Mouse (Mus musculus): ENCODE results near the gene Eml3. TPM values are rescaled to one million over a fixed set of nuclear protein-coding genes. Genes with fewer than 3 reads are reported as not detected.

The Eml3 gene
- polyA plus RNA-seq, 1 experiment from 2014 or later, result 32.8 TPM

GRCm38 (mm10) chr19:8920073-8920736 lies 9.1 kb upstream of the Eml3 start, which contains the start of gene B3gat3:
B3gat3 (plus strand) TSS chr19:8920374.
- Histone ChIP-seq H3K36me3 (peaks cover 25% of the 10 kb centered on the region), H3K4me3 (peak within 1 kb of the TSS; percentile 82), H3K4me2 (peak within 1 kb of the TSS; percentile 76), H3K4me1 (peaks cover 17% of the 10 kb centered on the region), H3K9ac (peak within 1 kb of the TSS; percentile 84), H3K27me3 (no peaks in the 10 kb centered on the region), H3K9me3 (no peaks in the 10 kb centered on the region), H3K27ac (peak within 1 kb of the TSS; percentile 89)
- peak; percentile 93 for ATAC-seq (ENCODE audit: insufficient number of reproducible peaks, insufficient read depth, low FRiP score, low TSS enrichment, low read depth)
- WGBS, result 2% methylated on average over 50 of the region's 50 CpGs

GRCm38 (mm10) chr19:8920836-8921291 lies 8.5 kb upstream of the Eml3 start:
- Histone ChIP-seq H3K36me3 (peaks cover 25% of the 10 kb centered on the region), H3K27me3 (no peaks in the 10 kb centered on the region), H3K4me2 (peak overlapping the region; percentile 76), H3K9me3 (no peaks in the 10 kb centered on the region), H3K4me3 (peak overlapping the region; percentile 82), H3K9ac (peak overlapping the region; percentile 84), H3K4me1 (peaks cover 17% of the 10 kb centered on the region), H3K27ac (peak overlapping the region; percentile 89)
- WGBS, result under 1% methylated on average over 6 of the region's 6 CpGs
- no peak; the same call in 1 of the 2 replicates for ATAC-seq (ENCODE audit: insufficient number of reproducible peaks, insufficient read depth, low FRiP score, low TSS enrichment, low read depth)

- 47% methylated on average over 9 of the region's 9 CpGs for WGBS
- Histone ChIP-seq H3K4me3 (peak overlapping the region; percentile 82), H3K9me3 (no peaks in the 10 kb centered on the region), H3K27ac (no peak overlapping the region), H3K9ac (peak overlapping the region; percentile 84; the same call in 1 of the 2 replicates), H3K27me3 (no peaks in the 10 kb centered on the region), H3K4me2 (peak overlapping the region; percentile 76), H3K36me3 (peaks cover 24% of the 10 kb centered on the region), H3K4me1 (peaks cover 17% of the 10 kb centered on the region)
- ATAC-seq (ENCODE audit: insufficient number of reproducible peaks, insufficient read depth, low FRiP score, low TSS enrichment, low read depth), result no peak
Observed at GRCm38 (mm10) chr19:8921741-8922140, 7.6 kb upstream of the Eml3 start.

GRCm38 (mm10) chr19:8926766-8927165 lies 2.6 kb upstream of the Eml3 start:
- no peak overlapping the region for H3K27ac ChIP-seq
- H3K9me3 ChIP-seq, result no peaks in the 10 kb centered on the region
- peaks cover 41% of the 10 kb centered on the region for H3K36me3 ChIP-seq
- H3K27me3 ChIP-seq, result no peaks in the 10 kb centered on the region
- no peak overlapping the region for H3K4me2 ChIP-seq
- no peak overlapping the region for H3K4me3 ChIP-seq
- no peak for ATAC-seq (ENCODE audit: insufficient number of reproducible peaks, insufficient read depth, low FRiP score, low TSS enrichment, low read depth)
- WGBS, result 89% methylated on average over 2 of the region's 2 CpGs
- H3K4me1 ChIP-seq, result peaks cover 22% of the 10 kb centered on the region
- H3K9ac ChIP-seq, result no peak overlapping the region

- Histone ChIP-seq H3K36me3 (peaks cover 42% of the 10 kb centered on the region), H3K4me2 (no peak overlapping the region), H3K4me3 (no peak overlapping the region), H3K4me1 (peaks cover 20% of the 10 kb centered on the region), H3K27ac (no peak overlapping the region), H3K9me3 (no peaks in the 10 kb centered on the region), H3K27me3 (no peaks in the 10 kb centered on the region), H3K9ac (no peak overlapping the region)
- 89% methylated on average over 12 of the region's 12 CpGs for WGBS
- no peak for ATAC-seq (ENCODE audit: insufficient number of reproducible peaks, insufficient read depth, low FRiP score, low TSS enrichment, low read depth)
Observed at GRCm38 (mm10) chr19:8927891-8928525, 1.3 kb upstream of the Eml3 start.

- peaks cover 20% of the 10 kb centered on the region for H3K4me1 ChIP-seq
- WGBS, result 19% methylated on average over 16 of the region's 16 CpGs
- no peak; the same call in 1 of the 2 replicates for ATAC-seq (ENCODE audit: insufficient number of reproducible peaks, insufficient read depth, low FRiP score, low TSS enrichment, low read depth)
- H3K4me3 ChIP-seq, result peak overlapping the region; percentile 77
- peak overlapping the region; percentile 78 for H3K4me2 ChIP-seq
- H3K9me3 ChIP-seq, result no peaks in the 10 kb centered on the region
- H3K9ac ChIP-seq, result peak overlapping the region; percentile 89
- H3K36me3 ChIP-seq, result peaks cover 49% of the 10 kb centered on the region
- no peaks in the 10 kb centered on the region for H3K27me3 ChIP-seq
- peak overlapping the region; percentile 76 for H3K27ac ChIP-seq
Observed at GRCm38 (mm10) chr19:8928689-8929223, 596 bp upstream of the Eml3 start.

GRCm38 (mm10) chr19:8930117-8930516 lies 765 bp downstream of the Eml3 start:
- Histone ChIP-seq H3K36me3 (peaks cover 62% of the 10 kb centered on the region), H3K9ac (peak overlapping the region; percentile 89), H3K4me1 (peaks cover 20% of the 10 kb centered on the region), H3K4me3 (peak overlapping the region; percentile 77), H3K4me2 (peak overlapping the region; percentile 78), H3K9me3 (no peaks in the 10 kb centered on the region), H3K27ac (no peak overlapping the region), H3K27me3 (no peaks in the 10 kb centered on the region)
- 8% methylated on average over 11 of the region's 11 CpGs for WGBS
- ATAC-seq (ENCODE audit: insufficient number of reproducible peaks, insufficient read depth, low FRiP score, low TSS enrichment, low read depth), result no peak

GRCm38 (mm10) chr19:8930771-8931170 lies 1.4 kb downstream of the Eml3 start:
- WGBS, result 71% methylated on average over 7 of the region's 7 CpGs
- ATAC-seq (ENCODE audit: insufficient number of reproducible peaks, insufficient read depth, low FRiP score, low TSS enrichment, low read depth), result no peak
- Histone ChIP-seq H3K4me1 (peaks cover 20% of the 10 kb centered on the region), H3K4me2 (peak overlapping the region; percentile 78), H3K27me3 (no peaks in the 10 kb centered on the region), H3K9ac (peak overlapping the region; percentile 89), H3K27ac (no peak overlapping the region), H3K36me3 (peaks cover 62% of the 10 kb centered on the region), H3K4me3 (peak overlapping the region; percentile 77), H3K9me3 (no peaks in the 10 kb centered on the region)

GRCm38 (mm10) chr19:8936736-8937135 lies 7.4 kb downstream of the Eml3 start:
- Histone ChIP-seq H3K27ac (no peak overlapping the region), H3K4me2 (no peak overlapping the region), H3K27me3 (no peaks in the 10 kb centered on the region), H3K4me1 (peaks cover 15% of the 10 kb centered on the region), H3K4me3 (no peak overlapping the region), H3K9ac (no peak overlapping the region), H3K9me3 (no peaks in the 10 kb centered on the region), H3K36me3 (peaks cover 74% of the 10 kb centered on the region)
- no peak for ATAC-seq (ENCODE audit: insufficient number of reproducible peaks, insufficient read depth, low FRiP score, low TSS enrichment, low read depth)
- 86% methylated on average over 2 of the region's 2 CpGs for WGBS

- 73% methylated on average over 15 of the region's 15 CpGs for WGBS
- Histone ChIP-seq H3K27ac (peak overlapping the region; percentile 99), H3K9ac (peak overlapping the region; percentile 99), H3K9me3 (no peaks in the 10 kb centered on the region), H3K4me1 (peaks cover 42% of the 10 kb centered on the region), H3K36me3 (peaks cover 59% of the 10 kb centered on the region), H3K27me3 (no peaks in the 10 kb centered on the region), H3K4me3 (peak overlapping the region; percentile 97), H3K4me2 (peak overlapping the region; percentile 59)
- ATAC-seq (ENCODE audit: insufficient number of reproducible peaks, insufficient read depth, low FRiP score, low TSS enrichment, low read depth), result no peak
Observed at GRCm38 (mm10) chr19:8940526-8941133, 11.3 kb downstream of the Eml3 start.

GRCm38 (mm10) chr19:8941136-8941514 lies 11.8 kb downstream of the Eml3 start:
- ATAC-seq (ENCODE audit: insufficient number of reproducible peaks, insufficient read depth, low FRiP score, low TSS enrichment, low read depth), result no peak
- 38% methylated on average over 10 of the region's 10 CpGs for WGBS
- peak overlapping the region; percentile 99 for H3K27ac ChIP-seq

More at GRCm38 (mm10) chr19:8941136-8941514, 11.8 kb downstream of the Eml3 start:
- H3K36me3 ChIP-seq, result peaks cover 61% of the 10 kb centered on the region
- peaks cover 43% of the 10 kb centered on the region for H3K4me1 ChIP-seq
- peak overlapping the region; percentile 97 for H3K4me3 ChIP-seq
- no peaks in the 10 kb centered on the region for H3K27me3 ChIP-seq
- peak overlapping the region; percentile 59 for H3K4me2 ChIP-seq
- H3K9ac ChIP-seq, result peak overlapping the region; percentile 99
- no peaks in the 10 kb centered on the region for H3K9me3 ChIP-seq
